Mouse (Mus musculus) hindbrain, embryonic 15.5 days (tissue): ENCODE measurements at regions not wholly inside any gene's neighbourhood (a gene's known extent, or its start where the extent isn't known, plus 50 kb on each side); places are given as distances from the start of the nearest gene placed in this dataset.

Experiments
- ATAC-seq: fragments of 200-750 bp; cut with Nextera tagmentation; 2 replicates; pipeline ENCODE4 v1.8.0; 2017; ENCODE audit warnings: low read depth, moderate number of reproducible peaks, moderate TSS enrichment; ENCODE audit not compliant: low FRiP score
- H3K27ac ChIP-seq: fragments of 300-500 bp; sonication (generic); replicated peaks from 2 replicates; pipeline ENCODE4 v1.5.1; 2015; ENCODE audit warnings: mild to moderate bottlenecking, inconsistent platforms
- H3K27me3 ChIP-seq: fragments of 300-500 bp; sonication (generic); 2 replicates; pipeline ENCODE4 v1.6.1; 2015; ENCODE audit warnings: control low read depth, inconsistent platforms
- H3K36me3 ChIP-seq: fragments of 300-500 bp; sonication (generic); 2 replicates; pipeline ENCODE4 v1.6.1; 2015; ENCODE audit warnings: control low read depth, inconsistent platforms
- H3K4me1 ChIP-seq: fragments of 300-500 bp; sonication (generic); replicated peaks from 2 replicates; pipeline ENCODE4 v1.6.1; 2015; ENCODE audit warnings: control low read depth, inconsistent platforms
- H3K4me2 ChIP-seq: fragments of 300-500 bp; sonication (generic); 2 replicates; pipeline ENCODE4 v1.6.1; 2015; ENCODE audit warnings: moderate library complexity, mild to moderate bottlenecking, inconsistent platforms
- H3K4me3 ChIP-seq: fragments of 300-500 bp; sonication (generic); 2 replicates; pipeline ENCODE4 v1.5.1; 2015; ENCODE audit warnings: mild to moderate bottlenecking, inconsistent platforms
- H3K9ac ChIP-seq: fragments of 300-500 bp; sonication (generic); 2 replicates; pipeline ENCODE4 v1.6.1; 2015; ENCODE audit warnings: inconsistent platforms
- H3K9me3 ChIP-seq: fragments of 300-500 bp; sonication (generic); 2 replicates; pipeline ENCODE4 v1.6.1; 2016; ENCODE audit warnings: control low read depth, inconsistent platforms
- WGBS: fragments of 180-500 bp; shearing (Covaris S2); methylation state at CpG from one replicate; pipeline ENCODE4 v1.1.7; 2015; 5-methylcytosine and 5-hydroxymethylcytosine counted together

DNA sequence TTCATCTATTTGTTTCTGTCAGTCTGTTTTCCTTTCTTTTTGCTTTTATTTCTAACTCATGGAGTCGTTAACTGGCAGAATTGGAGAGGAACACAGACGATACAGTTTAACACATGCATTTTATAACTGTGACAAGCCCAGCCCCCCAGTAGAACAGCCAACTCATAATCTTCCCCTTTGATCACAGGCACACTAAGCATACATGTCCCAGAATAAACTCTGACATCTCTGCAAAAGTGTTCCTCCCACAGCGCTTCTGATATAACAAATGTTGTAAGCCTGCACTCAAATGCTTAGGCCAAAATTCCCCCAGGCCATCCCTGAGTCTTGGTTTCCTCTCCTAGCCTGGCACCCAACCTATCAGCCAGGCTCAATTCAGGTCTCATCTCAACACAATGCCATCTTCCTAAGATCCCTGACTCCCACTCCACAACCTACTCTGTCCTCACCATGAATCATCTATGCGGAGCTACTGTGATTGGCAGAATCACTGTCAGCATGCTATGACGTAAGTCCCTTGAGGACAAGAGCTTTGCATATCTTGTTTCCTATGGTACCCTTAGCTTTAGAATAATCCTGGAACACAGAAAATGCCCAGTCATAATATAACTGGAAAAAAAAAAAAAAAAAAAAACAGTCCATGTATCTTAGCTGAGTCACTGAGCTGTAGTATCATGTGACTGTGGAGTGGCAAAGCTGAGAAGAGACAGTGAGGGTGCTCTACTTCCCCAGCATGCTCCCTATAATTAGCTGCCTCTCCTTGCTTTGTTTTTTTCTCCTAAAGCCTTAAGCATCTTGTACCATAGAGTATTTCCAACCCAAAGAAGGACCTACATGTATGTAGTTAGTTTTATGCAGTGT, 146.7 kb downstream of the Plk2 start:
- WGBS, result 81% methylated on average over 5 of the region's 5 CpGs
- H3K27me3 ChIP-seq, result no peaks in the 10 kb centered on the region

DNA sequence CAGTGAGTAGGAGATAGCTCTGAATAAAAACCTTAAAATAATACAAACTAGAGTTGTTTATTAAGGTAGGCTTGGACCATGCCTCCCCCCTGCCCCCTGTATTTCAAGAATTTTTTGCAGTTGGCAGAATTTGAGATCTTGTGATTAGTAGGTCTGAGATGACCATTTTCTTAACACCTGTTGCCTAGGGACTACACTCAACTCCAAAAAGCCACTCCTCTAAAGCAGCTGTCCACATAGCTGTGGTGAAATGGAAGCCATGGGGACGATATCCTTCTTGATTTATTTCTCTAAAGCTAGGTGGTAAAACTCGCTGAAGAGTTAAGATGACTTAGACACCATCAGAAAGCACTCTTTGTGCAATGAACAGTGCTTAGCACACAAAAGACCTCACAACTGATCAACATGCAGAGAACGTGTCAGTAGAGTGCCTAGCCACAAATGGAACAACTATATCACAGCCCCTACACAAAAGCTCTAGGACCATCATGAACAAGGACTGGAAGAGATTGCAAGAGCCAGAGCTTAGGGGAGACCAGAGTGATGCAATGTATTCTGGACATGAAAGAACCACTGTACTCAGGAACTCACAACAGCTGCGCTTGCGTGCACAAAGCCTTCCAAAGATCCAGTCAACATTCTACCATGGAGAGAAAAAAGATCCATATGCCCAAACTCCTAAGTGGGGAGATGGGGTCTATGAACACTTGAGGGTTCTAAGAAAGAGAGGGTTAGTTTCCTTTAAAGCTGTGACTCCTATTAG, 147.6 kb downstream of the Plk2 start:
- no peak overlapping the region for H3K4me2 ChIP-seq
- no peak overlapping the region for H3K9ac ChIP-seq
- 88% methylated on average over 5 of the region's 5 CpGs for WGBS
- no peak for ATAC-seq
- no peak overlapping the region for H3K4me3 ChIP-seq
- H3K9me3 ChIP-seq, result no peaks in the 10 kb centered on the region
- H3K36me3 ChIP-seq, result no peaks in the 10 kb centered on the region
- peaks cover 6% of the 10 kb centered on the region; the same call in 1 of the 2 replicates for H3K4me1 ChIP-seq
- no peaks in the 10 kb centered on the region for H3K27me3 ChIP-seq
- no peak overlapping the region for H3K27ac ChIP-seq

More for the DNA sequence above, 146.7 kb downstream of the Plk2 start:
- Histone ChIP-seq H3K27ac (no peak overlapping the region), H3K4me3 (no peak overlapping the region), H3K36me3 (no peaks in the 10 kb centered on the region), H3K9me3 (no peaks in the 10 kb centered on the region), H3K4me2 (no peak overlapping the region), H3K4me1 (peaks cover 6% of the 10 kb centered on the region; the same call in 1 of the 2 replicates), H3K9ac (no peak overlapping the region)
- ATAC-seq, result no peak

DNA sequence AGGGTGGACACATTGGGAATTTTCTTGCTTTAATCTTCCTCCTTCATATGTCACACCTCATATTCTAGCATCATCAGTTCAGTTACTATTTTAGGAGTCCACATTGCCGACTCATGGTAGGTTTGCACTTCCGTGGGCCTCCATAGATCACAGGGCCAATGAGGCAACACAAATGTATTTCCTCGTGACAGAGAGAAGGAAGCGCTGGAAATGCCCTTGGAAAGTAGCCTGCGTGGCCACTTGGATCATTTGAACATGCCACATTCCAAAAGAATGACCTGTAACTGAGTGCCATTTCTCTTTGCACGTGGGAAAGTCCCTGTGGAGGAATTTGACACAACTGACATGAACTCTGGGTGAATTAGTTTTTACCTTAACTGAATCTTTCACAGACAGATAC, 150.6 kb downstream of the Plk2 start:
- no peaks in the 10 kb centered on the region for H3K27me3 ChIP-seq
- H3K27ac ChIP-seq, result no peak overlapping the region
- 78% methylated on average over 6 of the region's 6 CpGs for WGBS
- no peak overlapping the region for H3K4me2 ChIP-seq
- H3K9me3 ChIP-seq, result no peaks in the 10 kb centered on the region
- H3K4me3 ChIP-seq, result no peak overlapping the region
- no peak overlapping the region for H3K9ac ChIP-seq
- no peaks in the 10 kb centered on the region for H3K36me3 ChIP-seq
- peaks cover 5% of the 10 kb centered on the region; the same call in 1 of the 2 replicates for H3K4me1 ChIP-seq
- no peak for ATAC-seq

DNA sequence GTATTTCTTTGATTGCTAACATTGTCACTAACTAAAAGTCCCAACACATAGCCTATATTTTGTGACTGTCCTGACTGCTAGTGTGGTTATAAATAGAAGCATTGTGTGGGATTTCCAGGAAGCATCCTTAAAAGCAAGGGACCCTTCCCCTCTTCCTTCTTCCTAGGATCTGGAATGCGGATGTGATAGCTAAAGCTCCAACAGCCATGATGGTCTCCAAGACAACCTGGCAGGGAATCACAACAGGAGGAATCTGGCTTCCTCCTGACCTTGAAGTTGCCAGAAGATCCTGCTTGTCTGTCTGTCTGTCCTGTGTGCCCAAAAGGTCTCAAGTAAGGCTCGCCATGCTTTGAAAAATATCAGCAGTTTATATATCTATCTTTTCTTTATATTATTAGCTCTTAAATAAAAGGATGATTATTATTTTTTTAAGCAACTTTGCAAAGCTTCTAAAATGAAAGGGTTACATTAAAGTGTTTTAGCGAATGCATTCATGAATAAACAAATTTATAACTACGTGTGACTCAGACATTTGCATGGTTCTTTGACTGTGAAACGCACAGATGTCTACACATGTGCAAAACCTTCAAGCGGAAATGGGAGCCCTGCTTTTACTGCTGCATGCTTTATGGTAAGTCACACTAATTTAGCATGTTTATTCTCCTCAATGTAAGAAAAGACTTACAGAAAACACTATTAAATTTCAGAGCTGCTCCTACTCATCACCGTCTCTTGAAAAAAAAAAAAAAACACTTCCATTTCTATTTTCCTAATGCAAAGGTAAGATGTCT, 160.9 kb downstream of the Plk2 start:
- Histone ChIP-seq H3K4me2 (no peak overlapping the region), H3K27ac (no peak overlapping the region), H3K9me3 (no peaks in the 10 kb centered on the region), H3K4me3 (no peak overlapping the region), H3K27me3 (no peaks in the 10 kb centered on the region), H3K4me1 (peaks cover 15% of the 10 kb centered on the region), H3K36me3 (no peaks in the 10 kb centered on the region), H3K9ac (no peak overlapping the region)
- ATAC-seq, result no peak
- WGBS, result 65% methylated on average over 7 of the region's 7 CpGs

DNA sequence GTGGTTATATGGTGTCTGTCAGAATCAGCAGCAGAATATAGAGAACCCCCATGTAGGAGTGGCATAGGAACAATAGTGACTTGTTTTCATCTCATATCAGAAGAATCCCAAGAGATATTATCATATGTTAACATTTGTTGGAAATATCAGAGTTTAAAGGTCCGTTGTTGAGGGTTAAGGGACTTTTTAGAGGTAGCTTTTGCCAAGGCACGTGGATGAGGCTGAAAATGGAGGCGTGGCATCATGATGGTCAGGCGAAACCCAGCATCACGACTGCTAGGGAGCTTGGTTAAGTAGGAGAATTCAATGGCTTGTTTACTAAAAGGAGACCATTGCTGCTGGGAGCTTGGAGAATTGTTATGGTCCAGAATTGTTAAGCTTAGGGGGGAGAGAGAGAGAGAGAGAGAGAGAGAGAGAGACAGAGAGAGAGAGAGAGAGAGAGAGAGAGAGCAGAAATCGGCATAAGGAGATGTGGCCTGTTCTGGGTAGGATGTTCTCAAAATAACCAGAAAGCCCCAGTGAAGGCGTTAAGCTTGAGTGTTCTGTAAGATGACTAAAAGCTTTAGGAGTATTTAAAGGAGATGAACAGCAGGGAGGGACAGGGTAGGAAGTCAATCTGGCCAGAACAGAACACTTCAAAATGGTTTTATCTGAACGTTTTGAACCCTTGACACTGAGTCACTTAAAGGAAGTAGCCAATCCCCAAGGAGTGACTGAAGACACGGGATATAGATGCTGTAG, 161.7 kb downstream of the Plk2 start:
- H3K4me3 ChIP-seq, result no peak overlapping the region
- no peak for ATAC-seq
- 76% methylated on average over 9 of the region's 9 CpGs for WGBS
- H3K9me3 ChIP-seq, result no peaks in the 10 kb centered on the region
- H3K27me3 ChIP-seq, result no peaks in the 10 kb centered on the region
- H3K36me3 ChIP-seq, result no peaks in the 10 kb centered on the region
- H3K27ac ChIP-seq, result no peak overlapping the region
- no peak overlapping the region for H3K9ac ChIP-seq
- H3K4me1 ChIP-seq, result peaks cover 15% of the 10 kb centered on the region
- no peak overlapping the region for H3K4me2 ChIP-seq

DNA sequence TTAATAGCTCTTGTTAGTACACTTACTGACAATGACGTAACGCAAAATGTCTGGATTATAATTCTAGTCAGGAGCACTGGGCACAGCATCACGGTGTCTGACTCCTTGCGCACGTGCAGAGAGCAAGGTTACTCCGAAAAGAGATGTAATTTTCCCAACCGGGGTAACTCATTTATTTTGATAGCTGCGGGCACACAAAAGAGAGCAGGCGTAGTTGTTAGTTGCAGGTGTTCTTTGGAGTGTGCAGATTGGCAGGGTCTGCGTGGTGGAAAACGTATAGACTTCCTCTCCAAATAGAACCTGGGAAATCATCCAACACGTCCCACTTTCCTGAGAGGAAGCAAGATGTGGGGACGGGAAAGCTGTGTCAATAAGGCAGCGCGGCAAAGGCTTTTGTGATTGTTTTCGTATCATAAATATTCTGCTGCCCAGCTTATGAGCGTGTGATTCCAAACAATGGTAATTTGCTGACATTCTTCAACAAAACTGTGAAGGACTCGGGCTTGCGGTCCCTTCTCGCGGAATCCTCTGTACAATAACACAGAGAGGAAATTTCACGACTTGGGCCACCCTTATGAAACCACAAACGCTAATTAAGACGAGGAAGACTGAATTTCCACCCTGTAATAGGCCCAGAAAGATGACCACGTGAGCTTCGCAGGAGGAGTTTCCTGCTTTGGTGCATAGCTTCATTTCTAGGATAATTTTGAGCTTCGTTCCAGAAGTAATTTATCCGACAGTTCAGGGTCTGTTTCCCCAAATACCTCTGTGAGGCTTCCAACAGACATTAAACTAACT, 163.3 kb downstream of the Plk2 start:
- Histone ChIP-seq H3K4me2 (peak overlapping the region; percentile 48), H3K27me3 (no peaks in the 10 kb centered on the region), H3K4me1 (peaks cover 15% of the 10 kb centered on the region), H3K27ac (peak overlapping the region; percentile 58), H3K9me3 (no peaks in the 10 kb centered on the region), H3K36me3 (no peaks in the 10 kb centered on the region), H3K4me3 (peak overlapping the region; percentile 18), H3K9ac (0 out of 2 replicates have a peak overlapping the region, but pooled peaks have one; percentile 3)
- WGBS, result 47% methylated on average over 28 of the region's 28 CpGs
- ATAC-seq, result peak; percentile 76; the same call in 1 of the 2 replicates

DNA sequence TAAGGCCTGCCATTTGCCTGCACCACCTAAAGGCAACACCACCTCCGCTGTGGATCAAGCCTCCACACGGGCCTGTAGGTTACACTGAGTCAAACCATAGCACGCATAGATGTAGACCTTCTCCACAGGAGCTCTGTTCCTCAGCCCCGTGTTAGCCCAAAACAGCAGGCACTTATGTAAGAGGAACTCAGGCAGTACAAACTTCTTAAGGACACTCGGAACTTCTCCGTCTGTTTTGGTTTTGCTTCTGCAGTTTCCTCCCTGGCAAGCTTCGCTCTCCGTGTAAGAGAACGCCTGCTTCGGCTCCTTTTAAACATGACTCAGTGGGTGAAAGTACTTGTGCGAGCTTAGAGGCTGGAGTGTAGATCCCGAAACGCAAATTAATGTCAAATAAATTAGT, 165.7 kb downstream of the Plk2 start:
- Histone ChIP-seq H3K27me3 (no peaks in the 10 kb centered on the region), H3K4me2 (no peak overlapping the region), H3K27ac (no peak overlapping the region), H3K4me1 (peaks cover 15% of the 10 kb centered on the region), H3K4me3 (no peak overlapping the region), H3K36me3 (no peaks in the 10 kb centered on the region), H3K9ac (no peak overlapping the region), H3K9me3 (no peaks in the 10 kb centered on the region)
- no peak for ATAC-seq
- WGBS, result 84% methylated on average over 13 of the region's 13 CpGs

DNA sequence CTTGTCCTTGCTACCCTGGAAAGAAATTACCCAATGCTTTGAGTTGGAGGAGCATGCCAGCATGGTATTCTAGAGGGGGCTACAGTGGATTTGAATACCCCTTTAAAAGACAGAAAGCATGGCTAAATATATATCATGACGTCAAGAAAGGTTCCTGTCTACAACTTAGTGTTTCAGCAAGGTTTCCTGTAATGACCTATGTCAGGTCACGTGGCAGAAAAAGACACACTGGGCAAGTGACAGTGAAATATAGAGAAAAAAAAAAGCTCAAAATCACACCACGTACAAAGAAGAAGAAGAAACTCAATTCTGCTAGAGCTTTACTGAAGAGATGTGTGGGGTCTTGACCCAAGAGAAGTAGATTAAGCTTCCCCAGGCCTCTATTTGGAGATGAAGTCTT, 167.7 kb downstream of the Plk2 start:
- 87% methylated on average over 3 of the region's 3 CpGs for WGBS
- no peak overlapping the region for H3K9ac ChIP-seq
- H3K4me2 ChIP-seq, result no peak overlapping the region
- H3K9me3 ChIP-seq, result no peaks in the 10 kb centered on the region
- no peak for ATAC-seq
- H3K4me3 ChIP-seq, result no peak overlapping the region
- no peak overlapping the region for H3K27ac ChIP-seq
- no peaks in the 10 kb centered on the region for H3K27me3 ChIP-seq
- no peaks in the 10 kb centered on the region for H3K36me3 ChIP-seq
- peaks cover 12% of the 10 kb centered on the region for H3K4me1 ChIP-seq

DNA sequence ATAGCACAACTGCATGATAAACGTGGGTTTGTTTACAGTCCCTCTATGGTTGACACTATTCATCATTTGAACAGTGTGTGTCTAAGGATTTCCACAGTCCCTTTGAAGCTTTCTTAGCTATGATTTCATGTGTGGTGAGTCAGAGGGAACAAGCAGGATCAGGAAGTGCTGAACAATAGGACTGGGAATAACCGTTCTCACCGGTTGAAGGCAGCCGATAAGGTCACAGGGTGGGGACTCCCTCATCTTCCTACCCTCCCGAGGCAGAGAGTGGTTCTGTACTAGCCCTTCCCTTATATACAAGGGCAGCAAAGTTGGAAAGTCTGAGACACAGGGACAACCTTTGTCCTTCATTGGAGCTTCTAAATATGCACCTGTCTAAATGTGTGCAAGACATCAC, 168.1 kb downstream of the Plk2 start:
- no peak overlapping the region for H3K4me2 ChIP-seq

DNA sequence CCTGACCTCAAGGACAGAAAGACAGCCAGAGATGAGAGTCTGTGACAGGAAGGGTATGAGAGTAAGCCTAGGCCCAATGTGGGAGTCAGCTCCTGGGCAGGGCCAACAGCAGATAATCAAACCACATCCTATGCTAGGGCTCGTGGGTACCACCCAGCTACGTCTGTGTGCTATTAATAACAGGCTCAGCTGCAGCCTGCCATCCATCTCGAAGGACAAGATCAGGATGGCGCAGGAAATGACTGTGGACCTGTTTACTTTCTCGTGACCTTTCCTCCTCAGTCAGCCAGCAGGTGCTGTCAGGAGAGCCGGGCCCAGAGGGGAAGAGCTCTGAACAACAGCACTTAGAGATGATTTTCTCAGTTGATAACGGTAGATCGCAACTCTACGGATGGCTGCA, 169.1 kb downstream of the Plk2 start:
- H3K4me2 ChIP-seq, result no peak overlapping the region
- no peak overlapping the region for H3K9ac ChIP-seq
- ATAC-seq, result no peak
- no peaks in the 10 kb centered on the region for H3K36me3 ChIP-seq
- no peaks in the 10 kb centered on the region for H3K27me3 ChIP-seq
- H3K4me1 ChIP-seq, result no peaks in the 10 kb centered on the region
- H3K27ac ChIP-seq, result no peak overlapping the region
- H3K9me3 ChIP-seq, result no peaks in the 10 kb centered on the region
- WGBS, result 69% methylated on average over 9 of the region's 9 CpGs
- no peak overlapping the region for H3K4me3 ChIP-seq

More for the DNA sequence above, 168.1 kb downstream of the Plk2 start:
- H3K27ac ChIP-seq, result no peak overlapping the region
- WGBS, result 73% methylated on average over 5 of the region's 5 CpGs
- H3K36me3 ChIP-seq, result no peaks in the 10 kb centered on the region
- peaks cover 9% of the 10 kb centered on the region for H3K4me1 ChIP-seq
- no peak overlapping the region for H3K4me3 ChIP-seq
- H3K9me3 ChIP-seq, result no peaks in the 10 kb centered on the region
- no peaks in the 10 kb centered on the region for H3K27me3 ChIP-seq
- no peak overlapping the region for H3K9ac ChIP-seq
- no peak for ATAC-seq
